Mouse (Mus musculus): ENCODE results near the gene March4. TPM values are rescaled to one million over a fixed set of nuclear protein-coding genes. Genes with fewer than 3 reads are reported as not detected.

The March4 gene
- polyA plus RNA-seq, 1 experiment from 2014 or later, result 0.04 TPM

DNA sequence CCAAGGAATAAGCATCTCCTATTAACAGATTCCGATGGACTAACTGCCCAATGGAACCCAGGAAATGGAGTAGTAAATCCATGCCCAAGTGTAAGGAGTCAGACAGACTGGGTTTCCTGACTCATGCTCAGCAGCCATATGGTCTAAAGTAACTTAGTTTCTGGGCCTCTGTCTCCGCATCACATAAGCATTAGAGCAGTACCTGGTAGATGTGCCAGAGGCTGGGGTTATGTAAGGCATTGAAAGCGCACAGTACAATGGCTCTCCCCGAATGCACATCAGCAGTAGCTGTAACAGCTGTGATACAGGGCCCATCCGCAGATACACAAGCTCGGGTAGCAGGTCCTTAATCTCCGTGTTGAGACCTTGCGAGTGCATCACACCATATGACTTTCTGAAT lies 125.6 kb downstream of the March4 start:
- Histone ChIP-seq H3K4me1 (ENCODE audit: insufficient read depth, low read length) (peaks cover 5% of the 10 kb centered on the region; the same call in 1 of the 2 replicates), H3K4me3 (ENCODE audit: low read length) (no peak overlapping the region), H3K4me2 (replicated peaks; ENCODE audit: low read depth, low read length) (no peak overlapping the region), H3K27ac (ENCODE audit: low read length) (no peak overlapping the region), H3K36me3 (ENCODE audit: insufficient read depth, low read length) (no peaks in the 10 kb centered on the region), H3K9ac (replicated peaks; ENCODE audit: low read length) (no peak overlapping the region), H3K27me3 (ENCODE audit: insufficient read depth, low read length) (no peaks in the 10 kb centered on the region), H3K9me3 (ENCODE audit: low read length) (no peaks in the 10 kb centered on the region)
- 92% methylated on average over 8 of the region's 8 CpGs for WGBS
- ATAC-seq (ENCODE audit: low FRiP score, low TSS enrichment), result no peak

DNA sequence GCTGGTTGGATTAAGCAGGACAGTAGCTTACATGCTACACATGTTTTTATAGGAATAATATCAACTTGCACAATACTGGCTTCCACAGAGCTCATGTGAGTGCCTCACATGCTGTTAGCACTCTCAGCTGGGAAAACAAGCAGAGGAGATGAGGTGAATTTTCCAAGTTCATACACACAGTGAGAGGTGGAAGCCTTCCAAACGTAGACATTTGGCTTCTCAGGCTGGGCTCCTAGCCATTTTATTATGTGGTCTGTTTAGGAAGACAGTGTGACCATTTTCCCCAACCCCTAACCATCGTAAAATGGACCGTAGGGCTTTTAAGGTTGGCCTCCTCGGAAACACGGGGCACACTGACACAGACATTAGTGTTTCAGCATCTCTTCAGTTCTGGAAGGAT lies 126.8 kb downstream of the March4 start:
- Histone ChIP-seq H3K4me1 (ENCODE audit: insufficient read depth, low read length) (peaks cover 5% of the 10 kb centered on the region; the same call in 1 of the 2 replicates), H3K9me3 (ENCODE audit: low read length) (no peaks in the 10 kb centered on the region), H3K4me2 (replicated peaks; ENCODE audit: low read depth, low read length) (no peak overlapping the region), H3K36me3 (ENCODE audit: insufficient read depth, low read length) (no peaks in the 10 kb centered on the region), H3K4me3 (ENCODE audit: low read length) (no peak overlapping the region), H3K27me3 (ENCODE audit: insufficient read depth, low read length) (no peaks in the 10 kb centered on the region), H3K9ac (replicated peaks; ENCODE audit: low read length) (no peak overlapping the region), H3K27ac (ENCODE audit: low read length) (no peak overlapping the region)
- no peak for ATAC-seq (ENCODE audit: low FRiP score, low TSS enrichment)
- WGBS, result 54% methylated on average over 5 of the region's 5 CpGs

GRCm38 (mm10) chr1:72406505-72407079 lies 130.1 kb downstream of the March4 start:
- H3K4me2 ChIP-seq (replicated peaks; ENCODE audit: low read depth, low read length), result no peak overlapping the region
- no peaks in the 10 kb centered on the region for H3K27me3 ChIP-seq (ENCODE audit: insufficient read depth, low read length)
- peaks cover 8% of the 10 kb centered on the region; the same call in 1 of the 2 replicates for H3K4me1 ChIP-seq (ENCODE audit: insufficient read depth, low read length)
- WGBS, result 41% methylated on average over 14 of the region's 14 CpGs
- no peaks in the 10 kb centered on the region for H3K36me3 ChIP-seq (ENCODE audit: insufficient read depth, low read length)
- ATAC-seq (ENCODE audit: low FRiP score, low TSS enrichment), result no peak
- no peak overlapping the region for H3K4me3 ChIP-seq (ENCODE audit: low read length)
- no peak overlapping the region for H3K9ac ChIP-seq (replicated peaks; ENCODE audit: low read length)
- H3K27ac ChIP-seq (ENCODE audit: low read length), result no peak overlapping the region
- no peaks in the 10 kb centered on the region for H3K9me3 ChIP-seq (ENCODE audit: low read length)

GRCm38 (mm10) chr1:72401331-72402069 lies 135.2 kb downstream of the March4 start:
- 12% methylated on average over 8 of the region's 8 CpGs for WGBS
- Histone ChIP-seq H3K27me3 (ENCODE audit: insufficient read depth, low read length) (no peaks in the 10 kb centered on the region), H3K4me2 (replicated peaks; ENCODE audit: low read depth, low read length) (0 out of 2 replicates have a peak overlapping the region, but pooled peaks have one; percentile 10), H3K9me3 (ENCODE audit: low read length) (no peaks in the 10 kb centered on the region), H3K27ac (ENCODE audit: low read length) (peak overlapping the region; percentile 41), H3K4me3 (ENCODE audit: low read length) (no peak overlapping the region), H3K4me1 (ENCODE audit: insufficient read depth, low read length) (peaks cover 21% of the 10 kb centered on the region; the same call in 1 of the 2 replicates), H3K9ac (replicated peaks; ENCODE audit: low read length) (no peak overlapping the region), H3K36me3 (ENCODE audit: insufficient read depth, low read length) (peaks cover 6% of the 10 kb centered on the region; the same call in 1 of the 2 replicates)
- ATAC-seq (ENCODE audit: low FRiP score, low TSS enrichment), result peak; percentile 87

- WGBS, result 63% methylated on average over 9 of the region's 9 CpGs
- Histone ChIP-seq H3K36me3 (ENCODE audit: insufficient read depth, low read length) (peaks cover 6% of the 10 kb centered on the region; the same call in 1 of the 2 replicates), H3K27ac (ENCODE audit: low read length) (no peak overlapping the region), H3K4me2 (replicated peaks; ENCODE audit: low read depth, low read length) (no peak overlapping the region), H3K9me3 (ENCODE audit: low read length) (no peaks in the 10 kb centered on the region), H3K4me3 (ENCODE audit: low read length) (no peak overlapping the region), H3K4me1 (ENCODE audit: insufficient read depth, low read length) (peaks cover 21% of the 10 kb centered on the region; the same call in 1 of the 2 replicates), H3K27me3 (ENCODE audit: insufficient read depth, low read length) (no peaks in the 10 kb centered on the region), H3K9ac (replicated peaks; ENCODE audit: low read length) (no peak overlapping the region)
- ATAC-seq (ENCODE audit: low FRiP score, low TSS enrichment), result no peak
Observed at GRCm38 (mm10) chr1:72400616-72401015, 136.1 kb downstream of the March4 start.

DNA sequence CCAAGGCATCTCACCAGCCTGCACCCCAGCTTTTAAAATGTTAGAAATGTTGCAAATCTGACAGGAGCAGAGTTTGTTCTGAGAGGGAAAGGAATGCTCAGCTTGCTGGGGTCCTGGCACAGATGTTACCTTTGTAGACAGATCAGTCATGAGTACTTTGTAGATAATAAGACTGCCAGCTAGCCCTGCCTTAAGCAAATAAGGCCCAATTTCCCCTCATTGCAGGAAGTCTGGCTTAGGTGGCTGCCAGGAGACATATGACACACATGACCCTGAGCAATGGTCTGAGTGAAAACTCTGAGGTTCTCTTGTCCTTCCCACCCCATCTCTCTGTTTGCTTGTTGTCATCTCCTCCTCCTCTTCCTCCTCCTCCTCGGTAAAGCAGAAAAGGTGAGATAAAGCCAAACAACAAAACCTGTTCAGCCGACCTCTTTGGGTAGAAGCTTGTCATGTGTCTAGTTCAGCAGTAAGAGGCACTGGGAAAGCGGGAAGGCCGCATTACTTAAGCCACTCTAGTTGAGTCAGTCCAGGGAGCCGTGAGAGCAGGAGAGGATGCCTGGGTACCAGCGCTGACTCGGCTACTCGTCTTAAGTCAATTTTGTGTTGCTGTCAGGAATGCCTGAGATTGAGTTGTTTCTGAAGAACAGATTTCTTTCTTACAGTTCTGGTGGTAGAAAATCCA lies 136.9 kb downstream of the March4 start:
- Histone ChIP-seq H3K4me1 (ENCODE audit: insufficient read depth, low read length) (peaks cover 21% of the 10 kb centered on the region; the same call in 1 of the 2 replicates), H3K9ac (replicated peaks; ENCODE audit: low read length) (no peak overlapping the region)

GRCm38 (mm10) chr1:72390420-72390819 lies 146.3 kb downstream of the March4 start:
- no peak for ATAC-seq (ENCODE audit: low FRiP score, low TSS enrichment)
- Histone ChIP-seq H3K4me2 (replicated peaks; ENCODE audit: low read depth, low read length) (no peak overlapping the region), H3K9me3 (ENCODE audit: low read length) (no peaks in the 10 kb centered on the region), H3K4me1 (ENCODE audit: insufficient read depth, low read length) (no peaks in the 10 kb centered on the region), H3K27ac (ENCODE audit: low read length) (no peak overlapping the region), H3K4me3 (ENCODE audit: low read length) (no peak overlapping the region), H3K36me3 (ENCODE audit: insufficient read depth, low read length) (peaks cover 19% of the 10 kb centered on the region), H3K9ac (replicated peaks; ENCODE audit: low read length) (no peak overlapping the region), H3K27me3 (ENCODE audit: insufficient read depth, low read length) (no peaks in the 10 kb centered on the region)
- 82% methylated on average over 4 of the region's 4 CpGs for WGBS

More for the DNA sequence above, 136.9 kb downstream of the March4 start:
- no peaks in the 10 kb centered on the region for H3K9me3 ChIP-seq (ENCODE audit: low read length)
- 73% methylated on average over 8 of the region's 8 CpGs for WGBS
- peaks cover 12% of the 10 kb centered on the region; the same call in 1 of the 2 replicates for H3K36me3 ChIP-seq (ENCODE audit: insufficient read depth, low read length)
- no peak overlapping the region for H3K27ac ChIP-seq (ENCODE audit: low read length)
- no peak for ATAC-seq (ENCODE audit: low FRiP score, low TSS enrichment)
- H3K4me3 ChIP-seq (ENCODE audit: low read length), result no peak overlapping the region
- H3K4me2 ChIP-seq (replicated peaks; ENCODE audit: low read depth, low read length), result no peak overlapping the region
- H3K27me3 ChIP-seq (ENCODE audit: insufficient read depth, low read length), result no peaks in the 10 kb centered on the region

GRCm38 (mm10) chr1:72383651-72384050 lies 153.1 kb downstream of the March4 start:
- H3K36me3 ChIP-seq (ENCODE audit: insufficient read depth, low read length), result peaks cover 13% of the 10 kb centered on the region
- no peak overlapping the region for H3K4me2 ChIP-seq (replicated peaks; ENCODE audit: low read depth, low read length)
- no peaks in the 10 kb centered on the region for H3K27me3 ChIP-seq (ENCODE audit: insufficient read depth, low read length)
- ATAC-seq (ENCODE audit: low FRiP score, low TSS enrichment), result 0 out of 2 replicates have a peak, but pooled peaks have one; percentile 49
- no peak overlapping the region for H3K4me3 ChIP-seq (ENCODE audit: low read length)
- H3K9me3 ChIP-seq (ENCODE audit: low read length), result peaks cover 5% of the 10 kb centered on the region; the same call in 1 of the 2 replicates
- WGBS, result 71% methylated on average over 5 of the region's 5 CpGs
- no peak overlapping the region for H3K9ac ChIP-seq (replicated peaks; ENCODE audit: low read length)
- no peak overlapping the region for H3K27ac ChIP-seq (ENCODE audit: low read length)
- H3K4me1 ChIP-seq (ENCODE audit: insufficient read depth, low read length), result no peaks in the 10 kb centered on the region

GRCm38 (mm10) chr1:72383056-72383455 lies 153.7 kb downstream of the March4 start:
- no peak for ATAC-seq (ENCODE audit: low FRiP score, low TSS enrichment)
- no peak overlapping the region for H3K9ac ChIP-seq (replicated peaks; ENCODE audit: low read length)
- H3K36me3 ChIP-seq (ENCODE audit: insufficient read depth, low read length), result peaks cover 10% of the 10 kb centered on the region
- H3K4me3 ChIP-seq (ENCODE audit: low read length), result no peak overlapping the region
- no peak overlapping the region for H3K27ac ChIP-seq (ENCODE audit: low read length)
- H3K4me1 ChIP-seq (ENCODE audit: insufficient read depth, low read length), result no peaks in the 10 kb centered on the region
- H3K27me3 ChIP-seq (ENCODE audit: insufficient read depth, low read length), result no peaks in the 10 kb centered on the region
- peaks cover 5% of the 10 kb centered on the region; the same call in 1 of the 2 replicates for H3K9me3 ChIP-seq (ENCODE audit: low read length)
- 95% methylated on average over 7 of the region's 7 CpGs for WGBS
- H3K4me2 ChIP-seq (replicated peaks; ENCODE audit: low read depth, low read length), result no peak overlapping the region

All from kidney, embryonic 16.5 days (tissue).